In genomic region chr1:180801466-180801994, GRCm38 (mm10) we compare ENCODE assay signal across 17 mouse cellular contexts. TPM values are rescaled to one million over a fixed set of nuclear protein-coding genes. Genes with fewer than 3 reads are reported as not detected.
DNase-seq lines count a peak whose midpoint lies in the region; ATAC-seq and TF ChIP-seq lines count a peak whose summit lies in the region.
"Had no signal": no experiment of that assay in that cellular context is flagged by ENCODE, and none has a peak within 500 bp of the region (broad histone marks: within the 10 kb centered on the region; RNA-seq: fewer than 3 reads in every experiment).

No protein-coding gene starts in this region.

- 90% methylated on average over 3 of the region's 3 CpGs for WGBS in forebrain, embryonic 13.5 days
- WGBS in forebrain, embryonic 11.5 days, result 89% methylated on average over 3 of the region's 3 CpGs
- WGBS in heart, postnatal 0 days, result 43% methylated on average over 3 of the region's 3 CpGs
- 85% methylated on average over 3 of the region's 3 CpGs for WGBS in neural tube, embryonic 11.5 days
- WGBS in neural tube, embryonic 15.5 days, result 83% methylated on average over 3 of the region's 3 CpGs

- H3K9me3 ChIP-seq in forebrain, embryonic 13.5 days (replicated peaks), result no peaks in the 10 kb centered on the region
- H3K9me3 ChIP-seq in forebrain, embryonic 11.5 days (ENCODE audit: control insufficient read depth, low read length), result no peaks in the 10 kb centered on the region
- no peaks in the 10 kb centered on the region for H3K9me3 ChIP-seq in heart, postnatal 0 days (replicated peaks; ENCODE audit: control insufficient read depth, low read length)
- no peaks in the 10 kb centered on the region for H3K9me3 ChIP-seq in neural tube, embryonic 11.5 days (ENCODE audit: control insufficient read depth, low read length)
- no peaks in the 10 kb centered on the region for H3K9me3 ChIP-seq in neural tube, embryonic 15.5 days (replicated peaks)
- H3K9me3 ChIP-seq: lung, embryonic 15.5 days had no signal

- no peak for TF ChIP-seq EP300 in heart, postnatal 0 days (IDR thresholded peaks at IDR 0.05; ENCODE audit: low read depth)

- H3K4me2 ChIP-seq in forebrain, embryonic 13.5 days, result no peak overlapping the region
- no peak overlapping the region for H3K4me2 ChIP-seq in forebrain, embryonic 11.5 days (ENCODE audit: low read depth, low read length, severe bottlenecking)
- H3K4me2 ChIP-seq in heart, postnatal 0 days (ENCODE audit: low read depth, low read length), result no peak overlapping the region
- H3K4me2 ChIP-seq in neural tube, embryonic 11.5 days (ENCODE audit: low read depth), result no peak overlapping the region
- no peak overlapping the region for H3K4me2 ChIP-seq in neural tube, embryonic 15.5 days
- H3K4me2 ChIP-seq: lung, embryonic 15.5 days had no signal

- peaks cover 62% of the 10 kb centered on the region for H3K36me3 ChIP-seq in forebrain, embryonic 13.5 days (ENCODE audit: poor library complexity, severe bottlenecking)
- peaks cover 23% of the 10 kb centered on the region for H3K36me3 ChIP-seq in forebrain, embryonic 11.5 days (ENCODE audit: control insufficient read depth, insufficient read depth, low read length)
- peaks cover 54% of the 10 kb centered on the region for H3K36me3 ChIP-seq in heart, postnatal 0 days (replicated peaks; ENCODE audit: control insufficient read depth, insufficient read depth, low read length)
- peaks cover 24% of the 10 kb centered on the region for H3K36me3 ChIP-seq in neural tube, embryonic 11.5 days (ENCODE audit: control insufficient read depth, insufficient read depth, low read length)
- peaks cover 49% of the 10 kb centered on the region for H3K36me3 ChIP-seq in neural tube, embryonic 15.5 days

- H3K27ac ChIP-seq in forebrain, embryonic 13.5 days, result no peak overlapping the region
- no peak overlapping the region for H3K27ac ChIP-seq in forebrain, embryonic 11.5 days (ENCODE audit: low read depth, low read length)
- H3K27ac ChIP-seq in heart, postnatal 0 days (ENCODE audit: low read depth), result peak overlapping the region; percentile 60
- no peak overlapping the region for H3K27ac ChIP-seq in neural tube, embryonic 11.5 days (ENCODE audit: low read depth, low read length)
- H3K27ac ChIP-seq in neural tube, embryonic 15.5 days (replicated peaks), result no peak overlapping the region
- H3K27ac ChIP-seq: lung, embryonic 15.5 days; stomach, postnatal 0 days had no signal

- no peak overlapping the region for H3K9ac ChIP-seq in forebrain, embryonic 13.5 days
- H3K9ac ChIP-seq in forebrain, embryonic 11.5 days (ENCODE audit: low read length), result no peak overlapping the region
- no peak overlapping the region for H3K9ac ChIP-seq in heart, postnatal 0 days (replicated peaks; ENCODE audit: low read depth, low read length)
- H3K9ac ChIP-seq in neural tube, embryonic 11.5 days (ENCODE audit: low read length), result no peak overlapping the region
- H3K9ac ChIP-seq in neural tube, embryonic 15.5 days (replicated peaks), result no peak overlapping the region
- H3K9ac ChIP-seq: lung, embryonic 15.5 days had no signal

- ATAC-seq in forebrain, embryonic 13.5 days, result peak; percentile 30; the same call in 1 of the 2 replicates
- no peak for ATAC-seq in forebrain, embryonic 11.5 days (replicated peaks; ENCODE audit: low FRiP score)
- peak; percentile 69 for ATAC-seq in heart, postnatal 0 days (ENCODE audit: insufficient read depth, low read depth)
- peak; percentile 48; the same call in 1 of the 2 replicates for ATAC-seq in neural tube, embryonic 11.5 days (ENCODE audit: insufficient read depth, low FRiP score, low TSS enrichment)
- peak; percentile 26; the same call in 1 of the 2 replicates for ATAC-seq in neural tube, embryonic 15.5 days (ENCODE audit: low FRiP score)

- no peak for TF ChIP-seq CTCF in heart, postnatal 0 days (IDR thresholded peaks at IDR 0.05; ENCODE audit: low read depth)

- H3K27me3 ChIP-seq in forebrain, embryonic 13.5 days, result no peaks in the 10 kb centered on the region
- no peaks in the 10 kb centered on the region for H3K27me3 ChIP-seq in forebrain, embryonic 11.5 days (ENCODE audit: control insufficient read depth, insufficient read depth, low read length)
- H3K27me3 ChIP-seq in heart, postnatal 0 days (ENCODE audit: control insufficient read depth, insufficient read depth, low read length), result no peaks in the 10 kb centered on the region
- no peaks in the 10 kb centered on the region for H3K27me3 ChIP-seq in neural tube, embryonic 11.5 days (ENCODE audit: control insufficient read depth, insufficient read depth, low read length)
- no peaks in the 10 kb centered on the region for H3K27me3 ChIP-seq in neural tube, embryonic 15.5 days (replicated peaks)
- H3K27me3 ChIP-seq: lung, embryonic 15.5 days had no signal

- intact Hi-C loops in gastrocnemius, postnatal 14 days (cut with DNase I; ENCODE audit: low total_unique reads), result no loop called here

- H3K4me1 ChIP-seq in forebrain, embryonic 13.5 days, result peaks cover 7% of the 10 kb centered on the region; the same call in 1 of the 2 replicates
- no peaks in the 10 kb centered on the region for H3K4me1 ChIP-seq in forebrain, embryonic 11.5 days (replicated peaks; ENCODE audit: control insufficient read depth, insufficient read depth, low read length)
- no peaks in the 10 kb centered on the region for H3K4me1 ChIP-seq in heart, postnatal 0 days (ENCODE audit: control insufficient read depth, insufficient read depth)
- no peaks in the 10 kb centered on the region for H3K4me1 ChIP-seq in neural tube, embryonic 11.5 days (ENCODE audit: control insufficient read depth, insufficient read depth, low read length)
- peaks cover 3% of the 10 kb centered on the region for H3K4me1 ChIP-seq in neural tube, embryonic 15.5 days
- H3K4me1 ChIP-seq: lung, embryonic 15.5 days had no signal

- H3K4me3 ChIP-seq in forebrain, embryonic 13.5 days, result no peak overlapping the region
- H3K4me3 ChIP-seq in forebrain, embryonic 11.5 days (ENCODE audit: low read depth, low read length), result no peak overlapping the region
- H3K4me3 ChIP-seq in heart, postnatal 0 days (ENCODE audit: low read depth, low read length), result no peak overlapping the region
- no peak overlapping the region for H3K4me3 ChIP-seq in neural tube, embryonic 11.5 days (ENCODE audit: low read depth, low read length)
- H3K4me3 ChIP-seq in neural tube, embryonic 15.5 days (replicated peaks), result no peak overlapping the region
- H3K4me3 ChIP-seq: erythroblast, embryonic 14.5 days; lung, embryonic 15.5 days had no signal

- no peak for DNase-seq in forebrain, embryonic 11.5 days (ENCODE audit: low spot score)
- DNase-seq in heart, postnatal 0 days (ENCODE audit: low spot score), result no peak
- no peak for DNase-seq in heart, adult 9 months (ENCODE audit: low spot score in 2 of 2)
- no peak for DNase-seq in neural tube, embryonic 11.5 days (ENCODE audit: low spot score)
- no peak for DNase-seq in neural tube, embryonic 10.5 days (ENCODE audit: extremely low spot score, low spot score)
- no peak for DNase-seq in gastrocnemius, postnatal 14 days
- DNase-seq: adrenal gland, adult 8-10 months; cerebellum, adult 11 months; cerebellum, postnatal 14 days; kidney, adult 8-10 months; kidney, postnatal 4 days; thymus, postnatal 14 days had no signal

RNA-seq across cellular contexts. Expression of gene H3f3a, which starts 12.2 kb away (rescaled TPM):
- polyA plus RNA-seq in forebrain, embryonic 13.5 days (2015; fragmentation: Nextera tagmentation; extraction: Ambion mirVana), result 4,035 and 4,414 TPM in 2 replicates
- 3,157 and 3,206 TPM in 2 replicates for polyA plus RNA-seq in forebrain, embryonic 11.5 days (2014; fragmentation: Nextera tagmentation; extraction: Ambion mirVana)
- total RNA-seq in heart, postnatal 0 days (2014; rRNA removed; ENCODE audit: low replicate concordance), result 1,123 and 1,337 TPM in 2 replicates
- 1,661 and 1,734 TPM in 2 replicates for polyA plus RNA-seq in heart, postnatal 0 days (2015; fragmentation: Nextera tagmentation; extraction: Ambion mirVana)
- polyA plus RNA-seq in neural tube, embryonic 11.5 days (2014; fragmentation: Nextera tagmentation; extraction: Ambion mirVana), result 3,301 and 3,463 TPM in 2 replicates
- polyA plus RNA-seq in neural tube, embryonic 15.5 days (2015; fragmentation: Nextera tagmentation; extraction: Ambion mirVana), result 2,562 and 2,745 TPM in 2 replicates
- 100 to 1,000 TPM; 448 to 473 TPM for total RNA-seq in gastrocnemius, postnatal 14 days (2021)

RNA-seq across cellular contexts. Expression of gene Sde2, which starts 49.4 kb away (rescaled TPM):
- polyA plus RNA-seq in forebrain, embryonic 13.5 days (2015; fragmentation: Nextera tagmentation; extraction: Ambion mirVana), result 32.7 and 33.8 TPM in 2 replicates
- 33.8 and 35.4 TPM in 2 replicates for polyA plus RNA-seq in forebrain, embryonic 11.5 days (2014; fragmentation: Nextera tagmentation; extraction: Ambion mirVana)
- 9.8 and 16.9 TPM in 2 replicates for total RNA-seq in heart, postnatal 0 days (2014; rRNA removed; ENCODE audit: low replicate concordance)
- polyA plus RNA-seq in heart, postnatal 0 days (2015; fragmentation: Nextera tagmentation; extraction: Ambion mirVana), result 14.4 and 15.8 TPM in 2 replicates
- 34.7 and 37.8 TPM in 2 replicates for polyA plus RNA-seq in neural tube, embryonic 11.5 days (2014; fragmentation: Nextera tagmentation; extraction: Ambion mirVana)
- 28.0 and 30.8 TPM in 2 replicates for polyA plus RNA-seq in neural tube, embryonic 15.5 days (2015; fragmentation: Nextera tagmentation; extraction: Ambion mirVana)
- 1 to 10 TPM; 8.4 to 8.5 TPM for total RNA-seq in gastrocnemius, postnatal 14 days (2021)
